Mouse (Mus musculus): ENCODE results near the gene Rasgrp2. TPM values are rescaled to one million over a fixed set of nuclear protein-coding genes. Genes with fewer than 3 reads are reported as not detected.

Gene Rasgrp2
- polyA plus RNA-seq, 1 experiment, result 1,280 TPM

- Histone ChIP-seq H3K4me3 (replicated peaks; ENCODE audit: control insufficient read depth, low read depth, low read length) (no peak overlapping the region), H3K27ac (ENCODE audit: control insufficient read depth, insufficient read depth, low read depth, low read length, poor library complexity) (no peak overlapping the region), H3K4me1 (ENCODE audit: control insufficient read depth, insufficient read depth, low read length) (no peaks in the 10 kb centered on the region)
- WGBS, result 67% methylated on average over 10 of the region's 10 CpGs
- TF ChIP-seq POLR2A (IDR thresholded peaks at IDR 0.05; ENCODE audit: borderline replicate concordance, control insufficient read depth, low read depth, low read length) (no peak), CTCF (IDR thresholded peaks at IDR 0.05; ENCODE audit: control insufficient read depth, insufficient read depth, low read length) (no peak)
Measured at GRCm38 (mm10) chr19:6454041-6454720, 55.0 kb downstream of the Rasgrp2 start.

GRCm38 (mm10) chr19:6459504-6459903 is 60.4 kb downstream of the Rasgrp2 start:
- Histone ChIP-seq H3K4me1 (ENCODE audit: control insufficient read depth, insufficient read depth, low read length) (no peaks in the 10 kb centered on the region), H3K27ac (ENCODE audit: control insufficient read depth, insufficient read depth, low read depth, low read length, poor library complexity) (no peak overlapping the region), H3K4me3 (replicated peaks; ENCODE audit: control insufficient read depth, low read depth, low read length) (no peak overlapping the region)
- no peak for TF ChIP-seq POLR2A (IDR thresholded peaks at IDR 0.05; ENCODE audit: borderline replicate concordance, control insufficient read depth, low read depth, low read length)
- no peak for TF ChIP-seq CTCF (IDR thresholded peaks at IDR 0.05; ENCODE audit: control insufficient read depth, insufficient read depth, low read length)
- 35% methylated on average over 6 of the region's 6 CpGs for WGBS

- H3K4me3 ChIP-seq (replicated peaks; ENCODE audit: control insufficient read depth, low read depth, low read length), result no peak overlapping the region
- TF ChIP-seq POLR2A (IDR thresholded peaks at IDR 0.05; ENCODE audit: borderline replicate concordance, control insufficient read depth, low read depth, low read length) (no peak), CTCF (IDR thresholded peaks at IDR 0.05; ENCODE audit: control insufficient read depth, insufficient read depth, low read length) (no peak)
- 75% methylated on average over 6 of the region's 6 CpGs for WGBS
- H3K27ac ChIP-seq (ENCODE audit: control insufficient read depth, insufficient read depth, low read depth, low read length, poor library complexity), result no peak overlapping the region
- no peaks in the 10 kb centered on the region for H3K4me1 ChIP-seq (ENCODE audit: control insufficient read depth, insufficient read depth, low read length)
Measured at GRCm38 (mm10) chr19:6462841-6463240, 63.7 kb downstream of the Rasgrp2 start.

GRCm38 (mm10) chr19:6464306-6465071 is 65.3 kb downstream of the Rasgrp2 start:
- H3K4me1 ChIP-seq (ENCODE audit: control insufficient read depth, insufficient read depth, low read length), result no peaks in the 10 kb centered on the region
- no peak overlapping the region for H3K27ac ChIP-seq (ENCODE audit: control insufficient read depth, insufficient read depth, low read depth, low read length, poor library complexity)
- no peak overlapping the region for H3K4me3 ChIP-seq (replicated peaks; ENCODE audit: control insufficient read depth, low read depth, low read length)
- TF ChIP-seq POLR2A (IDR thresholded peaks at IDR 0.05; ENCODE audit: borderline replicate concordance, control insufficient read depth, low read depth, low read length) (no peak), CTCF (IDR thresholded peaks at IDR 0.05; ENCODE audit: control insufficient read depth, insufficient read depth, low read length) (no peak)
- WGBS, result 61% methylated on average over 10 of the region's 10 CpGs

Other genes starting within 250 kb of the Rasgrp2 start
- gene Majin, start 215.0 kb upstream of the Rasgrp2 start, polyA plus RNA-seq (2011; ENCODE audit: insufficient read depth, insufficient read length, low replicate concordance, missing spikeins), result not detected in 2 replicates
- not detected in 2 replicates for gene Gpha2, start 173.0 kb upstream of the Rasgrp2 start, polyA plus RNA-seq (2011; ENCODE audit: insufficient read depth, insufficient read length, low replicate concordance, missing spikeins)
- 21.0 and 43.9 TPM in 2 replicates for gene Ppp2r5b, start 163.5 kb upstream of the Rasgrp2 start, polyA plus RNA-seq (2011; ENCODE audit: insufficient read depth, insufficient read length, low replicate concordance, missing spikeins)
- 17.0 and 36.4 TPM in 2 replicates for gene Atg2a, start 157.7 kb upstream of the Rasgrp2 start, polyA plus RNA-seq (2011; ENCODE audit: insufficient read depth, insufficient read length, low replicate concordance, missing spikeins)
- 40.0 and 63.1 TPM in 2 replicates for gene Ehd1, start 122.6 kb upstream of the Rasgrp2 start, polyA plus RNA-seq (2011; ENCODE audit: insufficient read depth, insufficient read length, low replicate concordance, missing spikeins)
- 7.2 and 13.6 TPM in 2 replicates for gene Cdc42bpg, start 92.9 kb upstream of the Rasgrp2 start, polyA plus RNA-seq (2011; ENCODE audit: insufficient read depth, insufficient read length, low replicate concordance, missing spikeins)
- gene Men1, start 64.4 kb upstream of the Rasgrp2 start, polyA plus RNA-seq (2011; ENCODE audit: insufficient read depth, insufficient read length, low replicate concordance, missing spikeins), result 17.7 and 33.1 TPM in 2 replicates
- gene Map4k2, start 58.2 kb upstream of the Rasgrp2 start, polyA plus RNA-seq (2011; ENCODE audit: insufficient read depth, insufficient read length, low replicate concordance, missing spikeins), result 128 and 324 TPM in 2 replicates
- 120 and 184 TPM in 2 replicates for gene Sf1, start 35.6 kb upstream of the Rasgrp2 start, polyA plus RNA-seq (2011; ENCODE audit: insufficient read depth, insufficient read length, low replicate concordance, missing spikeins)
- gene Pygm, start 14.9 kb upstream of the Rasgrp2 start, polyA plus RNA-seq (2011; ENCODE audit: insufficient read depth, insufficient read length, low replicate concordance, missing spikeins), result 3.7 and 4.3 TPM in 2 replicates
- gene Nrxn2, start 19.4 kb downstream of the Rasgrp2 start, polyA plus RNA-seq (2011; ENCODE audit: insufficient read depth, insufficient read length, low replicate concordance, missing spikeins), result 2.0 and 8.8 TPM in 2 replicates
- 1.0 TPM in 1 of 2 replicates, not detected in the other for gene Slc22a12, start 143.7 kb downstream of the Rasgrp2 start, polyA plus RNA-seq (2011; ENCODE audit: insufficient read depth, insufficient read length, low replicate concordance, missing spikeins)

Measured in bone marrow, adult 2 months (tissue).